Mouse (Mus musculus) Muller cell, postnatal 12 days (primary cell): Measurements from ENCODE around the gene Gpr62.

ENCODE experiments used
- DNase-seq: peaks from one replicate; pipeline ENCODE4 v3.0.0-alpha.2; 2015; ENCODE audit errors: inconsistent ontology term

Gpr62 gene

DNA sequence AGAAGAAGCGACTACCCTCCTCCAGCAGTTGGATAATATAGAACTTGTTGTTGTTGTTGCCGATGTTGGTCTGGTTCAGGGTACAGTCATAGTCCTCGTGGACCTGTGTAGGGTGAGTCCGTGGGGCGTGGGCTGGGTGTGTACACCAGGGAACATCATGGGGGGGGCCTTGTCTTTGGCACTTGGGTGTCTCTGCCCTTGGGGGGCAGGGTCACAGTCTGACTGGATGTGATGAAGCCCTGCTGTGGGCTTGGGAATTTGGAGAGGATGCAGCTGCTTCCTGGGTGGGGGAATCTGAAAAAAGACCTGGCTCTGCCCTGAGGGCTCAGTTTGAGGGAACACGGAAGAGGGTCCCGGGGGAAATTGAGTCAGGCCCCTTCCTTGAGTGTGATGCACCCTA is 9.3 kb upstream of the Gpr62 start:
- no peak for DNase-seq

DNA sequence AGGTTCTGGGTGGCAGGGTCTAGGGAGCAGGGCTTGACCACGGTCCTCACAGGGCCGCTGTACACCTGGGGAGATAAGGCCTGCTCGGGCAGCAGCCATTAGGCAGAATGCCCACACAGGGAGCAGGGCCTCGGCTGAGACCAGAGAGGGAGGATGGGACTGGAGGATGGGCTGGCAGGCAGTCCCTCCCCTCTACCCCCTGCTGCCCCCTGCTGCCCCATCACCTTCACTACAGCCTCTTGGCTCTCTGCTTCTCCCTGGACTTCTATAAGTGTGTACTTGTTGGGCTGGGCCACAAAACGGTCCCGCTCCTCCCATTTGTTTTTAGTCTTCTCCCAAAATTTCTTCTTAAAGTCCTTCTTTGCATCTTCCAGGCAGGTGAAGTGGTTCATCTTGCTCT is 8.7 kb upstream of the Gpr62 start:
- DNase-seq, result peak; percentile 80

DNA sequence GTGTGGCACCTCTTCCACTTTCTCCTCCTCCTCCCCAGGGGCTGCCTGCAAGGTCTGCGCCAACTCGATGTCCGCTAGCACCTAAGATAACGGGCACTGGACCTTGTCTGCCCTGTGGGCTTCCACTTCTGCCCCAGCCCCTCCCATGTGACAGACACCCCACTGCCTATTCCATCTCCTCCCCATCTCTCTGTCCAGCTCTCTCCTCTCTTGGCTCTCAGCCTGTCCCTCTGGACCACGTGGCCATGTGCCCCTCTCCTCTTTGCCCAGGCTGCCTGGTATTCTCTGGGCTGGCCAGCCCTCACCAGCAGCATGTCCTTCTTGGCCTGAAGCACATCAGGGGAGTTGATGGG is 8.0 kb upstream of the Gpr62 start:
- DNase-seq, result no peak

DNA sequence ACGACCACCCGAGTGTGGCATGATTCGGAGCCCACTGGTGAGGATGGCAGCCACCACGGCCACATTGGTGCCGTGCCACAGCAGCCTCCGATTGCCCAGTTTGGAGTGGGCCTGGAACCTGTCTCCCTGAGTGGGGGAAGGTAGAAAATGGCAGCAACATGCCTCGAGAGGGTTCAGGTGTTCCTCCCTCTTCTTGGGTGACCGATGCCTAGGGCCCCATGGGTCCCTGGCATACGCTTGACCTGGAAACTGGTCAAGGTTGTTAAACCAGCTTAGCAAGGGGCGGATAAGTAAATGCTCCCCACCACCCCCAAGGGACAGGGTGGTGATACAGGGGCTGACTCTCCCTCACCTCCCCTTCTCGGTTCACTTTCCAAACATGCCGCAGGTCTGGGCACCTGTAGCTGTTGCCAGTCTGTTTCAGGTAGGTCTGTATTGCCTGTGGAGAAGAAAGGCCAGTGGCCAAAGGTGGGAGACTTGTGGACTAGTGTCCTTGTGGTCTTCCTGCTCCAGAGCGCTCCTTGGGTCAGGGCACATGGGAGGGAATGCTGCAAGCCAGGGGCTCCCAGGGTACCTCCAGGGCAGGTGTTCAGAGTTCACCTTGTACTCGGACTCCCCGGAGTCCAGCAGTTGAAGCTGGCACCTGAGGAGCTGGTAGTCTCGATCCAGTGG is 7.5 kb upstream of the Gpr62 start:
- no peak for DNase-seq

DNA sequence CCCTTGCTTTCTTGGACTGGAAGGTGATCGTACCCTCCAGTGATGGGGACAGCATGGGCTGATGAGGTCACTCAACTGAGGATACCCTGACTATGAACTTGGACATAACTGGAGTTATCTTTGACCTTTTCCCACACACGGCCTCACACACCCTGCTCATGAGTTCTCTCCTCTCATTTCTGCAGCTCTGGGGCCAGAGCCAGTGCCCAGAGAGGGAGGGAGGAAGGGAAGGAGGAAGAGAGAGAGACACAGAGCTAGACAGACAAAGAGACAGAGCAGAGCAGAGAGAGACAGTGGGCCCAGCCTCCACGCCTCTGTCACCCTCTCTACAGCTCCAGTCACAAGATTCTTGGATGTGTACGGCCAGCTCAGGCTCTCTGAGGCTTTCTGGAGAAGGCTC is 6.6 kb upstream of the Gpr62 start:
- DNase-seq, result peak; percentile 55

DNA sequence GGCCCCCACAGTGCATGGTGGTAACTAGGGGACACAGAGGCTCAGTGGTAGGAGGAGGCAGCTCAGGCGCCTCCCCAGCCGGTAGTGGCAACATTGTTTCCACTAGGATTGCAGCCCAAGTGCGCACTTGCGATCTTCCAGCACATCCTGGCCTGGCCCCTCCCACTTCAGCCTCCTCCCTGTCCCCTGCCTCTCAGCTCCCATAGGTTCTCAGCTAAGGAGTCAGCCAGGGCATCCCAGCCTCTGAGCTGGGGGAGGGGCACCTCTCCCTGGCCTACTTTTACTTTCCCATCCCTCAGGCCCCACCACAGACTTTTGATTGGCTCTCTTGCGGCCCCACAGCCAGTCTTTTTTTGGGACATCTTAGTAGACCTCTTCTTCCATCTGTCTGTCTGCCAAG is 6.2 kb upstream of the Gpr62 start:
- DNase-seq, result peak; percentile 91

DNA sequence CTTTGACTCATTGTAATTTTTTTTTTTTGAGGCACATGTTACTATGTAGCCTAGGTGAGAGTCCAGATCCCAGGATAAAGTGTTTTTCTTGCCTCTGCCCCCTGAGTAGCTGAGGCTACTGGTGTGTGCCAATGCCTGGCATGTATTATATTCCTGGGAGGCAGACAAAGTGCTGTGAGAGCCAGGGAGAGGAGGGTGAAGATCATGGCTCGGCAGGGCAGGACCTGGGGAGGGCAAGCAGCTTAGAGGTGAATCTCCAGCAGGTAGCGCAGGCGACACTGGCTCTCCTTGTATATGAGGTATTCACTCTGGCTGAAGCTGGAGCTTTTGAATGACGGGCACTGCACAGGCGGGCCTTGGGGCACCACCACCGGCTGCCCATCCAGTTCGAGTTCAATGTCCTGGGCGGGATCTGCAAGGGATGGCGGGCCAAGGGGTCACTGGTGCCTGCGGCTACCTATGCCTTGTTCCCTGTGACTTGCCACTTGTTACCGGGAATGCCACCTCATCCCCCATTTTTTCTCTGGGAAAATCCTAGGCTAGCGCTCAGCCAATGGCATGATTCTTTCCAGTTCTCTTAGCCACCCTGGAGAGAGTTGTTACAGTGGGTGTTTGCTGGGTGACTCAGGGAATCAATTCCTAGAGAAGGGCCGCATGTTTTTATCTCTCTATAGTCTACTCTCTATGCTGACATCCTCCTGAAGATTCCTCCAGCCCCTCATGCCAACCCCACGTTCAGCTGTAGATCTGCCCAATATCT is 5.4 kb upstream of the Gpr62 start:
- no peak for DNase-seq

DNA sequence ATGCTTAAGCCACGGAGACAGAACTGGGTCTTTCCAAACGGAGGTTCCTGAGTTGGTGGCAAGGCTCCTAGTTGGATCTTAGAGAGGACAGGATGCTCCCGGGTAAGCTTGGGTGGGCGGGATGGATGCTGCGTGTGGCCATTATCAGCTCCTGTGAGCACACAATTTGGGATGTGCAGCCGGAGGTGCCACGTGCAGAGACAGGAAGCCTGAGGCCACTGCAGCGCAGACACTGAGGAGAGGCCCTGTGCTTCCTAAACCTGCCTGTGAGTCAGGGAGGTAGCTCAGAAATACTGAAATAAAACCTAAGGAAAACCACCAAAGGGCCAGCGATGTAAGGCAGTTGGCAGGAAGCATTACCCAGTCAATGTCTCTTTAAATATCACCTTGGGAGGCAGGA is 4.0 kb upstream of the Gpr62 start:
- DNase-seq, result no peak

DNA sequence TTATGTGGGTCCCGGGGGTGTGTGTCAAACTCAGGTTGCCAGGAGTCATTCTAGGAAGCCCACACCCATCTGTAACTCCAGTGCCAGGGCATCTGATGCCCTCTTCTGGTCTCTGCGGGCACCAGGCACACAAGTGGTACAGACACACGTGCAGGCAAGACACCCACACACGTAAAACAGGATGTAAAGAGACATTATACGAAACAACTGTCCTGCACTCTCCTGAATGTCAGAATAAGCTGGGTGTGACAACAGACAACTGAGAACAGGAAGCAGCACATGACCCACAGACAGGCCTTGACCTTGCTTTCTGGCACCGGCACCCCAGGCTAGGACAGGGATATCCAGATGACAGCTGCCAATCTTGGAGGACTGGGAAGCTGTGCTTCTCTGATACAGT is 3.6 kb upstream of the Gpr62 start:
- no peak for DNase-seq

DNA sequence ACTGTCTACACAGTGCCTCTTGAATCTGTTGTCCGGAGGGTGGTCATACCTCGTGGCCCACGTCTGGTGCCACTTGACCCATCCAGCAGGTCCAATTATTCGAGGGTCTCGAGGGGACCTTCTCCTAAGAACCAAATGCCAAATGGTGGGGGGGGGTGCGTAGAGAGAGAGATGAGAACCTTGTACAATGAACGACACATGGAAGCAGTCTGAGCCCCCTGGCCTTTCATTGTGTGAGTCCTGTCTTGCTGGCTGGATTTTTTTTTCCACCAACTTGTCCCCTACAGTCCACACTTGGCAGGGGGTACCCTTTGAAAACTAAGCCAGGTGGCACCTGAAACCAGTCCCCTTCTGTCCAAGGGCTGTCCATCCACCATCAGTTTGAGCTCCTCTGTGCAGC is 2.0 kb upstream of the Gpr62 start:
- no peak for DNase-seq

DNA sequence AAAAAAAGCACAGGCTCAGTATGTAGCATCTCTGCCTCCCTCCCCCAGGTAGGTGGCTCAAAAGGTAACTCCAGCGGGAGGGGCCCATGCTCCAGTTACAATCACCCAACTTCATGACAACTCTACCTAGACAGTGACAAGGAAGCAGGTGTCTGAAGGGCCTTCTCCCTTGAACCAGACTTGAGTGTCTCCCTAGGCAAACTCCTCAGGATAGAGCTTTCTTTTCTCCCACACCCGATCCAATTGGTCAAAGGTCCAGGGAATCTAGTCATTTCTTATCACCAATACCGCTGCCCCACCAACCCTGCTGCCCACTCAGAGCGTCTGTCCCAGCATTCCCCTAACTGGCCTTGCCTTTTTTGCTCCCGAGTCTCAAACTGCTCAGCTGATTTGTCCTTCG is 983 bp upstream of the Gpr62 start:
- no peak for DNase-seq

DNA sequence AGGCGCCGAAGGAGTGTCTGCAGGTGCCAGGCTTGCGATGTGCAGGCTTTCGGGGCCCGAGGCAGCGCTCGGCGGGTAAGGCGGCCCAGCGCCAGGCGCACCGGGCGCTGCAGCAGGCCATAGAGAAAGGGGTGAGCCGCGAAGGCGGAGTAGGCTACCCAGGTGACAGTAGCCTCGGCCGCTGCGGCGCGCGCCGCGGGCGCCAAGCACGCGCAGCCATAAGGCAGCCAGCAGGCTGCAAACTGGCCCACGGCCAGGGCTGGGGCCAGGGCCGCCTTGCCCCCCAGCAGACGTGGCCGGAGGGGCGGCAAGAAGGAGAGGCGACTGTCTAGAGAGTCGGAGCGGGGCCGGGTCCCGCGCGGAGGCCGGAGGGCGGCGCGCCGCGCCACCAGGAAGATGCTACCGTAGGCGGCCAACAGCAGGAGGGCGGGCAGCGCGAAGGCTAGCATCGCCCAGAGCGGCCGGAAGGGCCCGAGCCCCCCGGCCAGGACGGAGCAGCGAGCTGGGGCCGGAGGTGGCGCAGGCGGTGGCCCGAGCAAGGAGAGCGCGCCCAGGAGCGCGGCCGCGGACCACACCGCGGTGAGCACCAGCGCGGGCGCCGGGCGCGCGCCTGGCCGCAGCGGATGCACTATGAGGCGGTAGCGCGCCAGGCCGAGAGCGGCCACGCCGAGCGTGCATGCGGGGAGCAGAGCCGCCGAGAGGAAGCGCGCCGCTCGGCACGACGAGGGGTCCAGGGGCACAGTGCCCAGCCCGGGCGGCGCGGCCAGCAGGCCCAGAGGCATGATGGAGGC is 792 bp downstream of the Gpr62 start:
- peak; percentile 79 for DNase-seq

DNA sequence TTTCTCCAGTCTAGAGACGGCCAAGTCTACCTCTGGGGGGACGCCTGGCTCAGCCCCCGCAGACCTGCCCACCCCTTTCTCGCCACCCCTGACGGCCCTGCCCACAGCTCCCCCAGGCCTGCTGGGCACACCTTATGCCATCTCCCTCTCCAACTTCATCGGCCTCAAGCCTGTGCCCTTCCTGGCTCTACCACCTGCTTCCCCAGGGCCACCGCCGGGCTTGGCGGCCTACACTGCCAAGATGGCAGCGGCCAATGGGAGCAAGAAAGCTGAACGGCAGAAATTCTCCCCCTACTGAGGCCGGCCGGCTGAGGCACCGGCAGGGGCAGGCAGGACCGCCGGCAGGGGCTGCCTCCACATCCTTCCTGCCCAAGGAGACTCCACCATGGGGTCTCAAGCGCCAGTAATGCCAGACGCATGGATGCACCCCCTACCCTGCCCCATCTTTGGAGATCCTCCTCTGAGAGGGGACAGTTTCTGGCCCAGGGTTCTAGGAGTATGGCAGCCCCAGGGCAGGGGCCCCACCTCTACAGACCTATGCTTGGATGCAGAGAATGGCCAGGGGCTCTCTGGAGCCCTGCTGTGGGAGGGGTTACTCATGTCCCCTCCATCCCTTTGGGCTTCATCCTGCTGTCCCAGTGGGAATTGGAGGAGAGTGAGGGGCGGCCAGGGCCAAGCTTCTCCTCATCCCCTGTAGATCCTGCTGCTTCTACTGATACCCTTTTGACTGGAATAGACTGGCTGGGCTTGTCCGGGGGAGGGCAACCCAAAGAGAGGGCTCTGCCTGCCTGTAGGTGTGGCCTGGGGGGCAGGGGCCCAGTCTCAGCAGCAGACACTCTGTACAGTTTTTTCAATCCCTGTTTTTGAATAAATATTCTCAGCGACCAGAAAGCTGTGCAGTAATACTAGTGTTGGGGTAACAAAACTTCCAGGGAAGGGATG is 2.3 kb downstream of the Gpr62 start:
- no peak for DNase-seq

DNA sequence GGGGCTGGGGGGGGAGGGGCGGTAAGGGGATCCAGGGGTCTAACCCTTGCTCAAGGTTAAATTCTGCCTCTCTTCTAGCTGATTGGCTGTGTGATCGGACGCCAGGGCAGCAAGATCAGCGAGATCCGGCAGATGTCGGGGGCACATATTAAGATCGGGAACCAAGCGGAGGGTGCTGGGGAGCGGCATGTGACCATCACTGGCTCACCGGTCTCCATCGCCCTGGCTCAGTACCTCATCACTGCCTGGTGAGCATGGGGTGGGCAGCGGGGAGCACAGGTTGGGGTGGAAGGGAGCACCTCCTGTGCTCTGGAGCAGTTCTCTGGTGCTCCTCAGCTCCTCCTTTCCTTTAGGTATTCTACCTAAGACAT is 3.3 kb downstream of the Gpr62 start:
- DNase-seq, result no peak

DNA sequence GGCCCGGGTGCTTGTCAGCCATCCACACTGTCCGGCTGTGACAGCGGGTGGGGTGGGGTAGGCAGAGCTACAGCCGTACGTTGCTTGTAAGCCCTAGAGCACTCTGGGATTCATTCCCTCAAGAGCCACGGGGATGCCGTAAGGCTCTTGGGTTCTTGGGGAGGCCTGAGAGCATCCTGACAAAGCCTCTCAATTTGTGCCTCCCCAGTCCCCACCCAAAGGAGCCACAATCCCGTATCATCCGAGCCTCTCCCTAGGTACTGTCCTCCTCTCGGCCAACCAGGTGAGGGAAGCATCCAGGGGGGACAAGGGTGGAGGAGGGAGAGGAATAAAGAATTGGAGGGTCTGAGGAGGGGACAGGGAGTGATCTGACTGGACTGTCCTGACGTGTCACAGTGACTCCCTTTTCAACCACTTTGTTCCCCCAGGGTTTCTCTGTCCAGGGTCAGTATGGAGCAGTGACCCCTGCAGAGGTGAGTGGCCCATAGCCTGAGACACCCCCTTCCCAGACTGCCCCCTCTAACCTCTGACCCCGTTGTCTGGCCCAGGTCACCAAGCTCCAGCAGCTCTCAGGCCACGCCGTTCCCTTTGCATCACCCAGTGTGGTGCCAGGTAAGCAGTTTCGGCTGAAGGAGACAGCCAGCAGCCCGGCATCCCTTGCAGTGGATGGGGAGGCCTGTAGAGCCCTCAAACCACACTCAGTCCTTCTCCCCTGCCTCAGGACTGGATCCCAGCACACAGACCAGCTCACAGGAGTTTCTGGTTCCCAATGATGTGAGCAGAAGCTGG is 3.9 kb downstream of the Gpr62 start:
- no peak for DNase-seq

DNA sequence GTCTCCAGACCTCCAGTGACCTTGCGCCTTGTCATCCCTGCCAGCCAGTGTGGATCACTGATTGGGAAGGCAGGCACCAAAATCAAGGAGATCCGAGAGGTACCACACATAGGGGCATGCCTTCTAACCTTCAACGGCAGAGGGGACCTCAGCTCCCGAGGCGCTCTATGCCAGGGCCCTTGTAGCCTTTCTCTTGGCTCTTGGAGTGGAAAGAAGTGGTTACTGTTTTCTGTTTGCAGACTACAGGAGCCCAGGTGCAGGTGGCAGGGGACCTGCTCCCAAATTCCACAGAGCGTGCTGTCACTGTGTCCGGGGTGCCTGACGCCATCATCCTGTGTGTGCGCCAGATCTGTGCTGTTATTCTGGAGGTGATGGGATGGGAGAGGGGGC is 4.7 kb downstream of the Gpr62 start:
- DNase-seq, result no peak

DNA sequence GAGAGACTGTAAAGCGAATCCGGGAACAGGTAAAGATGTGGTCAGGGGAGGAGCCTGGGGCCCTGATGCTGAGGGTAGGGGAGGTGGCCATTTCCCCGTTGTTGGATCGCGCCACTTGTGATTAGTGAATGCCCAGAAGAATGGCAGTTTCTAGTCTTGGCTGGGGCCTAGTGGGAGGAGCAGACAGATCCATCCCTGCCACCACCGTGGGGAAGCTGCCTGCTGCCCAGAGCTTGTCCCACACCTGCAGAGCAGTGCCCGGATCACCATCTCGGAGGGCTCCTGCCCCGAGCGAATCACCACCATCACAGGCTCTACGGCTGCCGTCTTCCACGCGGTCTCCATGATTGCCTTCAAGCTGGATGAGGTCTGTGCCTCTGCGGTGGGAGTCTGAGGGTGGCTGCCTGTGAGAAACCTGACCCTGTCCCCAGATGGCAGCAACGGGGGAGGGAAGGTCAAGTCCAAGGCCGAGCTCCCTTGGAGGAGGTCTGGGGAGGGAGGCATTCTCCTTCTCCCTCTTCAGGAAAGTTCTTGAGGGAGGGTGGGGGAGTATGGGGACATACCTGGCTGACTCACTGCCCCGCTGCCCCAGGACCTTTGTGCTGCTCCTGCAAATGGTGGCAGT is 5.2 kb downstream of the Gpr62 start:
- no peak for DNase-seq

DNA sequence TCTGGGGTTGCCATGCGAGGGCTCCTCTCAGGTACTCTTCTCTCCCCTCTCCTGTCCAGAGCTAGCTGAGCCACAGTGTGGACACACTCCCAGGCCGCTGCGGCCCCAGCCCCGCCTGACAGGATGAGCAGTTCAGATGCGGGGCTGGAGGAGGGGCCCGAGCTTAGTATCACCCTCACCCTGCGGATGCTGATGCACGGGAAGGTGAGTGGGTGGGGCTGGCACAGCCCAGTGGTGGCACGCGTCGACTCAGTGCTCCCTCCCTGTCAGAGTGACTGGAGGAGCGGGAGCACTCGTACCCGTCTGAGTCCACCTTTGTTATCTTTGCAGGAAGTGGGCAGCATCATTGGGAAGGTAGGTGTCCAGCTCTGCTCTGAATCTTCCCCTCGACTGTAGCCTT is 5.8 kb downstream of the Gpr62 start:
- DNase-seq, result no peak

DNA sequence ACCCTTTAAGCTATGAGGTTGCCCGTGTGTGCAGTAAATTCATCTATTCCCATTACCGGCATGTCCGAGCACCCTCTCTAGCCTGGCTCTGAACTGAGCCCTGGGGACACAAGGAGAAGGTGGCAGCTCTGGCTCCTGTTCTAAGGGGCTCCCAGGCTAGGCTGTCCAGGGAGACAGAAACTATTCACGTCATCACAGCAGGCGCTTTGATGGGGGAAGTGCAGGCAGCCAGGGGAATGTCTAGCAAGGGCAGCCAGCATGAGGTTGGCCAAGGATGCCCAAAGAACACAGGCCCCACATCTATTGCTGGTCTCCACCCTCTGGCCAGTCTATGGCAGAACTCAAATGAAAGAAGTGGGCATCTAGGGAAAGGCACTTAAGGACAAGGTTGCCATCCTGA is 7.8 kb downstream of the Gpr62 start:
- DNase-seq, result no peak

DNA sequence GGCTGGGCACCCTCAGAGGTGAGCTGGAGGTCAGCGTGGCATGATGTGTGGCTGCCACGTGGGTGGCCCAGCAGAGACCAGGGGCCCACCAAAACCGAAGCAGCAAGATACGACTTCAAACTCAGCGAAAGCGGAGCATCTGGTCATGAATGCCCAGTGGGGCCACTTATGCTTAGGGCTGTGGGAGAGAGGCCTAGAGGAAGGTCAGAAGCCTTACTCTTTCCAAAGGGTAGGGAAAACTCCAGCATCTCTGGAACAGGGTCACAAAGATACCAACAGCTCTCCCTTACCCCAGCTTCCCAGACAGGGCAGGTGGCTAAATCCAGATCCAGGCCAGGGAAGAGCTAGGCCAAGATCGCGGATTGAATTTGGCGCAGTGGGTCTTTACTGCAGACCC is 8.6 kb downstream of the Gpr62 start:
- DNase-seq, result no peak
